Mouse (Mus musculus) stomach, postnatal 0 days (tissue): Measurements from ENCODE around the gene Rbm43. TPM values are rescaled to one million over a fixed set of nuclear protein-coding genes. Genes with fewer than 3 reads are reported as not detected.
A peak's percentile ranks its signal among the peaks of the same experiment; 100 is the strongest.
"Not testable (repeated sequence)": the region's sequence is repeated elsewhere in the genome, so short reads cannot be mapped to it uniquely, and the experiment has no call there.

Experiments used
- ATAC-seq: fragments of 200-750 bp; cut with Nextera tagmentation; 2 replicates; pipeline ENCODE4 v1.8.0; 2017; ENCODE audit not compliant: low FRiP score, low TSS enrichment
- DNase-seq: peaks from one replicate; pipeline ENCODE4 v3.0.0-alpha.2; 2016; ENCODE audit warnings: low spot score
- H3K27ac ChIP-seq: fragments of 300-500 bp; sonication (generic); replicated peaks from 2 replicates; pipeline ENCODE4 v1.5.1; 2014; ENCODE audit warnings: mild to moderate bottlenecking, control low read depth
- H3K27me3 ChIP-seq: fragments of 300-500 bp; sonication (generic); 2 replicates; pipeline ENCODE4 v1.6.1; 2014; ENCODE audit warnings: low read length; ENCODE audit not compliant: control insufficient read depth, insufficient read depth
- H3K36me3 ChIP-seq: fragments of 300-500 bp; sonication (generic); 2 replicates; pipeline ENCODE4 v1.6.1; 2014; ENCODE audit warnings: low read length, mixed read lengths; ENCODE audit not compliant: control insufficient read depth, insufficient read depth
- H3K4me1 ChIP-seq: fragments of 300-500 bp; sonication (generic); replicated peaks from 2 replicates; pipeline ENCODE4 v1.6.1; 2014; ENCODE audit warnings: antibody characterized with exemption; ENCODE audit not compliant: control insufficient read depth, insufficient read depth
- H3K4me2 ChIP-seq: fragments of 300-500 bp; sonication (generic); replicated peaks from 2 replicates; pipeline ENCODE4 v1.6.1; 2014; ENCODE audit warnings: low read depth, mild to moderate bottlenecking, control low read depth, moderate library complexity
- H3K4me3 ChIP-seq: fragments of 300-500 bp; sonication (generic); 2 replicates; pipeline ENCODE4 v1.5.1; 2014; ENCODE audit warnings: low read depth, low read length, control low read depth
- H3K9ac ChIP-seq: fragments of 300-500 bp; sonication (generic); 2 replicates; pipeline ENCODE4 v1.6.1; 2014; ENCODE audit warnings: mild to moderate bottlenecking, low read length, control low read depth, mixed read lengths
- H3K9me3 ChIP-seq: fragments of 300-500 bp; sonication (generic); 2 replicates; pipeline ENCODE4 v1.6.1; 2016; ENCODE audit warnings: low read length; ENCODE audit not compliant: control insufficient read depth
- CTCF ChIP-seq: IDR thresholded peaks from 2 replicates; pipeline ENCODE4 v1.5.1; 2016; ENCODE audit warnings: antibody characterized with exemption, low read depth, mild to moderate bottlenecking, moderate library complexity
- EP300 ChIP-seq: optimal IDR thresholded peaks from 2 replicates; pipeline ENCODE3; 2016; ENCODE audit warnings: antibody characterized with exemption
- WGBS: fragments of 180-500 bp; shearing (Covaris S2); extraction: QIAGEN DNeasy Blood & Tissue Kit; methylation state at CpG from one replicate; pipeline ENCODE4 v1.1.7; 2014; 5-methylcytosine and 5-hydroxymethylcytosine counted together
- polyA plus RNA-seq: library from polyadenylated mRNA; unstranded; fragments of >200 nt; fragmentation: Nextera tagmentation; extraction: Ambion mirVana; gene quantifications from 2 replicates; pipeline ENCODE4 v1.2.1, GENCODE M21; 2015

The Rbm43 gene
- polyA plus RNA-seq, 1 experiment from 2014 or later = 8.0 TPM

DNA sequence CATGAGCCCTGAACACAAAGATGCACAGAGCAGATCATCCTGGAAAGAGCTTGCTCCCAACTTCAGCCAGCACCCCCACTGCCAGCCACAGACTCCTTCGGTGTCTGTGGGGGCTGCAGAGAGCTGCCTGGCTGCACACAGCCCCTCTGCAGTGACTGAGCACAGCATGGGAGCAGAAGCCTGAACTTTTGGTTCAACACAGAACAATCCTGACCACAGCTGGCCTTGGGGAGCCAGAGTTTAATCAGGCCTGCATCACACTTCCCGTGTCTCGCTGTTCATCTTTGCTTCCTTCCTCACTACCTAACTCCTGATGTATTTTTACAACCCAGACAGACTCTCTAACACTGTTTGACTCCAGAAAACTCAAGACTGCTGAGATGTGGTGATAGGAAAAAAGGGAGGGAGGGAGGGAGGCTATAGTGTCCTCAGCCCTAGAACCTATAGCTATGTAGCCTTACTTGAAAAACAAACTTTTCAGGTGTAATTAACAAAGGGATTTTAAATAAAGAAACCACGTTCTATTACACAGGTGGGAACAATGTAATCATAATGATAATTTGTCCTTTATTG, 27.3 kb downstream of the Rbm43 start:
- no peak for TF ChIP-seq EP300
- TF ChIP-seq CTCF = no peak
- Histone ChIP-seq H3K9ac (no peak overlapping the region), H3K27me3 (no peaks in the 10 kb centered on the region), H3K36me3 (no peaks in the 10 kb centered on the region), H3K4me3 (no peak overlapping the region), H3K4me2 (no peak overlapping the region), H3K27ac (no peak overlapping the region), H3K4me1 (0 out of 2 replicates have a peak, but pooled peaks cover 2% of the 10 kb centered on the region), H3K9me3 (no peaks in the 10 kb centered on the region)
- WGBS = 65% methylated on average over 4 of the region's 4 CpGs
- ATAC-seq (no peak), DNase-seq (no peak)

DNA sequence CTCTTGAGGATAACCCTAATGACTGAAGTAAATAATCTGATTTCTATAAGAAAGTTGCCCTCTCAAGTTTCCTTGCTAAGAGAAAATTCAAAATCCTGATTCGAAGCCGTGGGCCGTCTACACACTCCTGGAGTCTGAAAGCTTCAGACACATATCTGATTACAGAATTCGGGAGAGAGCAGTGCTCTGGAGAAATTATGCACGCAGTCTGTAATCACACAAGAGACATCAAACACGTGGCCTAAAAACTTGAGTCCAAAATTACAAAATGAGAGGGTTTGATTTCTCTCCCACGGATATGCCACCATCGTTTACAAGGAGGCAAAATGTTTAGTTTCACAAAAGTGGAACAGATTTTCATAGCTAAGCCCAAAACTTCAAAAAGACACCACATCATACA, 29.3 kb downstream of the Rbm43 start:
- WGBS = 56% methylated on average over 8 of the region's 8 CpGs
- ATAC-seq (no peak), DNase-seq (no peak)
- no peaks in the 10 kb centered on the region for H3K27me3 ChIP-seq
- no peaks in the 10 kb centered on the region for H3K36me3 ChIP-seq
- no peak overlapping the region for H3K4me2 ChIP-seq
- H3K4me3 ChIP-seq = no peak overlapping the region
- H3K27ac ChIP-seq = no peak overlapping the region
- TF ChIP-seq CTCF = no peak
- TF ChIP-seq EP300 = no peak
- H3K4me1 ChIP-seq = no peaks in the 10 kb centered on the region
- no peaks in the 10 kb centered on the region for H3K9me3 ChIP-seq
- no peak overlapping the region for H3K9ac ChIP-seq

DNA sequence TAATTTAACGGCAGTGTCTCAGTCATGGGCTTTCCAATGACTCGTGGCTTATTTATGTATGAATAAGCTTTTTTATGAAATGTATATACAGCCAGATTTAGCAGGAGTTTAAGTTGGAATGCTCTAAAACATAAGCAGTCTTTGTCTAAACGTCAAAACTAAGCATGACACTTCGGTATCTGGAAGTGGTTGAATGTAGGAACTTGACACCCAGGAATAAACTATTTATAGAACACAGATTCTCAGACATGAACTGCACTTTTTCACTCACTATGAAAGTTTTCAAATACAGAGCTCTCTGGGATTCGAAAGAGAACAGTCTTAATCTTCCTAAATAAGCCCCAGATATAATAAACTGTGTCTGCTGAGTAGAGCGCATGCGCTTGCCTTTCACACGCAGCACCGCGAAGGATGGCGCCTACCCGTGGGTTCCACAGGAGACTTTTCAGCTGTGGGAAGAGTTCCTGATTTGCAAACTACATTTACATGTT, 42.5 kb downstream of the Rbm43 start:
- Histone ChIP-seq H3K9ac (no peak overlapping the region), H3K27ac (no peak overlapping the region), H3K36me3 (no peaks in the 10 kb centered on the region), H3K4me2 (no peak overlapping the region; the same call in 1 of the 2 replicates), H3K4me3 (no peak overlapping the region), H3K27me3 (no peaks in the 10 kb centered on the region), H3K9me3 (no peaks in the 10 kb centered on the region), H3K4me1 (no peaks in the 10 kb centered on the region)
- TF ChIP-seq CTCF = peak; percentile 17
- no peak for TF ChIP-seq EP300
- 34% methylated on average over 12 of the region's 12 CpGs for WGBS
- no peak for DNase-seq
- no peak for ATAC-seq

DNA sequence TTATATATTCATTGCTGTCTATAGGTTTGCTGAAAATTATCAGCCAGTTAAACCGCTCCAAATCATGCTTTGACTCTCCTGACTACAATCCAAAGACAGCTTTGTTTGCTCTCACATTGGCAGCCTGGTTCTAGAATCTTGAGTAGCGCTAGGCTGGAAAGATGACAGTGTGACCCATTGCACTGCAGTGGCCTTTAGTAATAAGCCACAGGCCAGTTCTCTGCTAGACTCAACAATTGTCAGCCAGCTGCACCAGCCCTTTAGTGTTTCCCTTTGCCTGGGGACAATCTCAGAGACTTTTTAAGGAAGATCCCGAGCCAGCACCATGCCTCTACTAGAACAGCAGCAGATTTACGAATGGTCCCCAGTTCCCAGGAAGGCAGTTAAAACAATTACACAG, 44.0 kb downstream of the Rbm43 start:
- Histone ChIP-seq H3K9ac (no peak overlapping the region), H3K27ac (no peak overlapping the region), H3K27me3 (no peaks in the 10 kb centered on the region), H3K9me3 (no peaks in the 10 kb centered on the region), H3K36me3 (no peaks in the 10 kb centered on the region), H3K4me1 (no peaks in the 10 kb centered on the region), H3K4me2 (no peak overlapping the region), H3K4me3 (no peak overlapping the region)
- no peak for DNase-seq
- no peak for ATAC-seq
- 76% methylated on average over 4 of the region's 4 CpGs for WGBS
- no peak for TF ChIP-seq EP300
- TF ChIP-seq CTCF = no peak

DNA sequence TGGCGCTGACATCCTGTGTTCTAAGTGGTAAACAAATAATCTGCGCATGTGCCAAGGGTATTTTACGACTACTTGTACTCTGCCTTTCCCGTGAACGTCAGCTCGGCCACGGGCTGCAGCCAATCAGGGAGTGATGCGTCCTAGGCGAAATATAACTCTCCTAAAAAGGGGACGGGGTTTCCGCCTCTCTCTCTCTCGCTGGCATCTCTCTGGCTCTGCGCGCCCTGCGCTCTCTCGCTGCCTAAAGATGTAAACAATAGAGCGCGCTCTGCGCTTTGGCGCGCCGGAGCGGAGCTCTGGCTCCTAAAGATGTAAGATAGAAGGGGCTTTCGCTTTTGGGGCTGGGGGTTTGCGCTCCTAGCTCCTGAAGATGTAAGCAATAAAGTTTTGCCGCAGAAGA, 44.8 kb downstream of the Rbm43 start:
- H3K27ac ChIP-seq, H3K36me3 ChIP-seq, H3K9ac ChIP-seq, H3K4me1 ChIP-seq, H3K27me3 ChIP-seq, H3K9me3 ChIP-seq, H3K4me3 ChIP-seq, H3K4me2 ChIP-seq, ATAC-seq, DNase-seq: not testable (repeated sequence)
- WGBS = 98% methylated on average over 10 of the region's 26 CpGs

DNA sequence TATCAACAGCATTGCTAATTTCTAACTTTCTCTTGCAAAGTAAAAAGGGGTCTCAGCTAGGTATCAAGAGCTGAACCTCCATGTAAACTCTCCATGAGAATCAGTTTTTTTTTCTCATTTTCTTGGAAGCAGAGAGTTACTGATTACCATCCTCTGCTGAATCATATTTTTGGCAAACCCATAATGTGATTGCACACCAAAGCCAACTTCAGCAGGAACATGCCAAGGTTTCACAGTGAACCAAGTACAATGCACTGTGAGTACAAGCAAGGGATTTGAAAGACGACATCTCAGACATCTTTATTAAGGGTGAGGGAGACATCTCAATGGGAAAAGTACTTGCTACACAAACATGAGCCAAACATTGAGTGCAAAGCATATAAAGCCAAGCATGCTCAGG, 54.8 kb downstream of the Rbm43 start:
- TF ChIP-seq EP300 (no peak), CTCF (no peak)
- no peak overlapping the region for H3K4me3 ChIP-seq
- no peaks in the 10 kb centered on the region for H3K9me3 ChIP-seq
- no peak for DNase-seq
- H3K4me2 ChIP-seq = no peak overlapping the region
- no peak for ATAC-seq
- no peak overlapping the region for H3K27ac ChIP-seq
- no peaks in the 10 kb centered on the region for H3K36me3 ChIP-seq
- no peaks in the 10 kb centered on the region for H3K4me1 ChIP-seq
- H3K9ac ChIP-seq = no peak overlapping the region
- no peaks in the 10 kb centered on the region for H3K27me3 ChIP-seq
- WGBS = 63% methylated on average over 1 of the region's 1 CpGs

Other genes starting within 250 kb of the Rbm43 start
- gene Nmi, start 38.3 kb upstream of the Rbm43 start, polyA plus RNA-seq = 24.8 and 27.1 TPM in 2 replicates
- gene Tnfaip6, start 102.8 kb upstream of the Rbm43 start, polyA plus RNA-seq = 4.3 and 4.8 TPM in 2 replicates
- 8.9 and 10.8 TPM in 2 replicates for gene Rif1, start 137.7 kb upstream of the Rbm43 start, polyA plus RNA-seq